Comparison of ENCODE assay signal across 20 mouse cellular contexts in the genomic region with DNA sequence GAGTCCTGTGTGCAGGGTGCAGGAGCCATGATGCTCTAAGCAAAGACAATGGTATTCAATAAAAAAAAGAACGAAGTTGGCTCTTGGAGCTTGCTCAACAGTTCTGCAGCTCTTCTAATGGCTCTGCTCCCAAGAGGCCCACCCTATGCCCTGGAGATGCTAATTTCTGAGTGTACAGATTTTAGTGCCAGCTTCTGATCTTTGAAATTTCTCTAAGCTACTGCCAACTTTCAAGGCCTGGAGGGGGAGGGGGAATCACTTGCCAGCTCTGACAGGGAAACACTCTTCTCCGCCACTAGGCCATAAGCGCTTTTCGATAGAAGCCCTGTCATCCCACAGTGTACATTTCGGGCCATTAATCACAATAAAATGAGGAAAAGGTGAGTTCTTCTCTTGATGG.
A peak's percentile ranks its signal among the peaks of the same experiment; 100 is the strongest.
DNase-seq lines count a peak whose midpoint lies in the region; ATAC-seq lines count a peak whose summit lies in the region.
"Had no signal": no experiment of that assay in that cellular context is flagged by ENCODE, and none has a peak within 500 bp of the region (broad histone marks: within the 10 kb centered on the region; RNA-seq: fewer than 3 reads in every experiment).

No protein-coding gene starts in this region.

- H3K9ac ChIP-seq in heart, embryonic 11.5 days (ENCODE audit: low read depth, low read length), result no peak overlapping the region
- H3K9ac ChIP-seq: forebrain, embryonic 15.5 days; heart, embryonic 15.5 days; liver, postnatal 0 days; neural tube, embryonic 12.5 days had no signal

- H3K36me3 ChIP-seq in heart, embryonic 11.5 days (ENCODE audit: control insufficient read depth, insufficient read depth, low read length), result no peaks in the 10 kb centered on the region
- H3K36me3 ChIP-seq: forebrain, embryonic 15.5 days; heart, embryonic 15.5 days; hindbrain, embryonic 10.5 days; neural tube, embryonic 12.5 days had no signal

- no peak for ATAC-seq in erythroid progenitor cell, adult 5-6 weeks (replicated peaks; ENCODE audit: low FRiP score, poor library complexity, severe bottlenecking)
- ATAC-seq in heart, embryonic 11.5 days (replicated peaks; ENCODE audit: insufficient number of reproducible peaks, low FRiP score, low TSS enrichment), result no peak
- ATAC-seq: forebrain, embryonic 15.5 days; inflammation-experienced regulatory T-cells, adult 6 months; liver, postnatal 0 days; Patski had no signal

- no peak overlapping the region for H3K27ac ChIP-seq in heart, embryonic 11.5 days (ENCODE audit: low read depth, low read length)
- H3K27ac ChIP-seq: forebrain, embryonic 15.5 days; heart, embryonic 15.5 days; hindbrain, embryonic 10.5 days; neural tube, embryonic 12.5 days had no signal

- no peak overlapping the region for H3K4me2 ChIP-seq in heart, embryonic 11.5 days
- H3K4me2 ChIP-seq: forebrain, embryonic 15.5 days; heart, embryonic 15.5 days; neural tube, embryonic 12.5 days had no signal

- H3K4me1 ChIP-seq in heart, embryonic 11.5 days (ENCODE audit: control insufficient read depth, insufficient read depth, low read length), result no peaks in the 10 kb centered on the region
- H3K4me1 ChIP-seq: forebrain, embryonic 15.5 days had no signal

- no peak overlapping the region for H3K4me3 ChIP-seq in heart, embryonic 11.5 days (ENCODE audit: low read depth, low read length)
- H3K4me3 ChIP-seq: forebrain, embryonic 15.5 days; heart, embryonic 15.5 days; hindbrain, embryonic 10.5 days; neural tube, embryonic 12.5 days had no signal

- intact Hi-C loops in left cerebral cortex, postnatal 10 days (cut with DNase I), result no loop called here

- WGBS in heart, embryonic 11.5 days (ENCODE audit: insufficient replicate concordance), result 85% methylated on average over 5 of the region's 5 CpGs

- H3K27me3 ChIP-seq in heart, embryonic 11.5 days (ENCODE audit: control insufficient read depth, insufficient read depth, low read length), result no peaks in the 10 kb centered on the region
- H3K27me3 ChIP-seq: forebrain, embryonic 15.5 days; heart, embryonic 15.5 days; neural tube, embryonic 12.5 days; Patski had no signal

- H3K9me3 ChIP-seq in heart, embryonic 11.5 days (replicated peaks; ENCODE audit: control insufficient read depth, low read length), result no peaks in the 10 kb centered on the region
- H3K9me3 ChIP-seq: forebrain, embryonic 15.5 days; heart, embryonic 15.5 days; hindbrain, embryonic 10.5 days; neural tube, embryonic 12.5 days had no signal

- DNase-seq in frontal cortex, adult 2 months (ENCODE audit: extremely low spot score in 1 of 2, low spot score in 1 of 2), result peak; percentile 33 to 61
- DNase-seq in frontal cortex, postnatal 25 days (ENCODE audit: low spot score in 2 of 2), result no peak
- DNase-seq in right cerebral cortex, postnatal 10 days (ENCODE audit: low spot score in 2 of 2), result peak; percentile 50 to 61
- no peak for DNase-seq in right cerebral cortex, postnatal 4 days
- DNase-seq in left cerebral cortex, postnatal 10 days (ENCODE audit: extremely low spot score in 1 of 2, low spot score in 2 of 2), result peak; percentile 20 to 31
- DNase-seq: cerebellum, postnatal 36 days; heart, adult 11 months; kidney, adult 8-10 months; kidney, postnatal 25 days; liver; liver, postnatal 0 days; lung, postnatal 36 days had no signal

Comparison
In these comparisons a context has a peak if more than half of its experiments do, and no peak if none do; other contexts are left out.
1. DNase-seq: peak in frontal cortex, adult 2 months (2 of 2), right cerebral cortex, postnatal 10 days (2 of 2) and left cerebral cortex, postnatal 10 days (2 of 2); none in frontal cortex, postnatal 25 days (0 of 2) and right cerebral cortex, postnatal 4 days (single experiment).